Mouse (Mus musculus) megakaryocyte, adult 5-6 weeks (primary cell): ENCODE data around the gene A830018L16Rik. TPM values are rescaled to one million over a fixed set of nuclear protein-coding genes. Genes with fewer than 3 reads are reported as not detected.
"Not testable (repeated sequence)": the region's sequence is repeated elsewhere in the genome, so short reads cannot be mapped to it uniquely, and the experiment has no call there.

Source experiments
- ATAC-seq: 2 replicates; pipeline ENCODE4 v1.8.0; 2016; ENCODE audit warnings: mild to moderate bottlenecking, inconsistent platforms; ENCODE audit not compliant: poor library complexity, severe bottlenecking
- total RNA-seq, 2 experiments: library from RNA; stranded (forward) in 1 of 2; stranded (reverse) in 1 of 2; fragments of 153-499, 151-499 nt in 1 of 2; fragments of 221-1000, 200-1000 nt in 1 of 2; gene quantifications; 2 replicates each; pipeline versions ENCODE4 v1.2.3 to v1.2.4; 2015 to 2017

A830018L16Rik gene
- total RNA-seq (2015), result 0.02 TPM in 1 of 2 replicates, not detected in the other
- total RNA-seq (2017), result not detected in 2 replicates

DNA sequence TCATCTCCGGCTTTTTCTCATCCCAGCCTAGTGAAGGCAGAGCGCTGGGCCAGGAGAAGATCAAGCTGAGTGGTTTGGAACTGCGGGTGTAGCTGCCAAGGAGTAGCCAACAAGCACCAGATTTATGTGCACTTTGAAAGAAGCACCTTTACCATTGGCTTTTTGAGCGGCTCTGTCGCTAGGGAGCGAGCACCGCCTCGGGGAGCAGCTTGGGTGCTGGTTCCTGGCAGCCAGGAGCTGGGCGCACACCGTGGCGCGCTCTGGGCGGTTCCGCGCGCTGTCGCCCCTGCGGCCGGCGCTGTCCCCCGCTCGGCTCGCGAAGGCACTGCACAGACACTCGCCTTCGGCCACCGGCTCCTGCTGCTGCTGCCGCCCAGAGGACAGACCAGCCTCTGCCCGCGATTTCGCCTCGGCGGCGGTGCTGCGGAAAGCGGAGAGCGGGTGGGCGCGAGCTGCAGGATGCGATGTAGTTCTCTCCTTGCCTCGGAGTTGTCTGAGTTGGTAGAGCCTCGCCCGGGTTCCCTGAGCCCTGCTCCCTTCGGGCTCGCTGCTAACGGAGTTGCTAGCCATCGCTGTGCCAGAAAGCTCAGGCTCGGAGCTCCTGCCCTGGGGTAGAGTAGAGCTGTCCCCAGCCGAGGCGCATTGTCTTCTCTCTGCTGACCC is at the start of gene A830018L16Rik:
Gene A830018L16Rik, plus strand, starts transcription at position 212 of the 663 bp plus-strand sequence.
- no peak for ATAC-seq

DNA sequence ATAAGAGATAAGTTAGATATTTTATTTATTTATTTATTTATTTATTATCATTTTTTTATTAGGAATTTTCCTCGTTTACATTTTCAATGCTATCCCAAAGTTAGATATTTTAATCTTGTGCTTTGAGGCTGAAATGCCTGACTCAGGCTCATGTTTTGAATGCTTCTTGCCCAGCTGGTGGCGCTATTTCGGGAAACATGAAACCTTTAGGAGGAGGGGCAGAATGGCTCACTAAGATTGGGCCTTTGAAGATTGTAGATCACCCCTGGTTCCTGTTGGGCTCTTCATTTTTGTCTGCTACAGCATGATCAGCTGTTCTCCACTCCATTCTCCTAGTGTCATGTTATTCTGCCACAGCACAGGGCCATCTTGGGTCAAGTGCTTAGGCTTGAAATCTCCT is 28.1 kb upstream of the A830018L16Rik start:
- ATAC-seq, result no peak

DNA sequence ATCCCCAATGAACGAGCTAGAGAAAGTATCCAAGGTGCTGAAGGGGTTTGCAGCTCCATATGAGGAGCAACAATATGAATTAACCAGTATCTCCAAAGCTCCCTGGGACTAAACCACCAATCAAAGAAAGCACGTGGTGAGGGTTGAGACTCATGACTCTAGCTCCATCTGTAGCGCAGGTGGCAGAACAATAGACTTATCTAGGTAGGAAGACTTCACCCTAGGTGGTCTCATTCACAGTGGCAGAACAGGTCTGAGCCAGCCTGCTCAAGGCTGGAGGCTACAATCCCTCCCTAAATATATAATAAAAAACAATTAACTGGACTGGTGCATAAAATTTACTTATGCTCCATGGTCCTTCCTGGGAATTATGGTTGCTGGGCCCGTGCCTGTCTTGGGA is 18.5 kb upstream of the A830018L16Rik start:
- ATAC-seq, result no peak

DNA sequence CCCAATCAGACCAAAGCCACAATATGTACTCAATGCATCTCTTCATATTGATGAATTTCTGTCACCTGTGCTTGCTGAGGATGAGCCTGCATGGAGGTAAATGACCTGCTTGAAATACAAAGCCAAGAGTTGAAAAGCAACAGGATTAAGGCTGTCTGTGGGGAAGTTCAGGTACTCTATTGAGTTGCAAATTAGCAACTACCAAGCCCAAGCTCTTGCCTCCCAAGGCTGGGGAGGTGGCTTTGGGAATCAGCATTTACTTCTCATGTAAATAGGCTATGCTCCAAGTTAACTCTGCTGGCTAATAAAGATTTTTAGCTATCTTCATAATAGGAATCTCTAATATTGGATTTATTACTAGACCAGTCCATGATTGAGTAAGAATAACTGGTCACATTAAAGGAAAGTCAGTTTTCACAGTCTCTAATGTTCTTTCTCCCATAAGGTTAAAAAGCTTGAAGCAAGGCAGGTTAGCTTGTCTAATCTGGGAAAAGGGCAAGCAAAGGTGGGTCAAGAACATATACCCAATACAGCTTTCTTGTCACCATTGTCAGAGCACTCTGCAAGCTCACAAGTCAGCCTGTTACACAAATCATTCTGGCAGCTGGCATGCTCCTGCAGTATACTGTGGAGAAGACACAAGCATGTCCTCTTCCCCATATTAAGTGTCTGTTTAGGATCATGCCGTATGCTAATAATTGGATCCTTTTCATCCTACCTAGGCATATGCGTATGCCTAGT is 17.7 kb upstream of the A830018L16Rik start:
- ATAC-seq, result no peak

DNA sequence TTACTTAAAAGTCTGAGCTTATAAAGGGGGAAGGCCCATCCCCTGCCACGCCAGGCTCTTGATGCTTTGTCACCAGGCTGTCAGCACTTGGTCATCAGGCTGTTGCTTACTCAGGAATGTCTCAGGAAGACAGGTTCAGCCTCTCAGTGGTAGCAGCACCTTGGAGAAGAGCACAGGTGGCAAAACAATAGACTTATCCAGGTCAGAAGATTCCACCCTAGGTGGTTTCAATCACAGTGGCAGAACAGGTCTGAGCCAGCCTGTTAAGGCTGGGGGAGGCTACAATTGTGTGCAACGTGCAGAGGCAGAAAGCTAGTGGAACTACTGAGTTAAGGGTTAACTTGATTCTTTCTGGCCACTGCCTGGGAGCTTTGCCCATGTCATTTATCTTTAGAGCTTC is 12.7 kb upstream of the A830018L16Rik start:
- no peak for ATAC-seq

DNA sequence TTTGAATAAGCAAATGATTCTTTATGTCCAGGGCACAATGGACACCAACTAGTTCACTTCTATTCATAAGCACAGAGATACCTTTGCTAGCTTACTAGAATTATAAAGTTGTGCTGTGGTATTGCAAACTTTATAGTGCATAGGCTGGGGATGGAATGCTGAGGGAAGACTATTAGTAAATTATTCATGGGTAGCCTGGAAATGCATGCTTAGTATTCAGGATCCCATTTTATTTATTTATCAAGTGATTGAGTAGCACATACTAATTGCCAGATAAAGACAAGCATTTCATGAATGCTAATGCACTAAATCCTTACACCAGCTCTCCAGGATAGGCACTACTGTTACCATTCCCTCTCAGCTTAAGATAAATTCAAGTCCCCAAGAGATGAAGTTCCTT is 8.4 kb upstream of the A830018L16Rik start:
- no peak for ATAC-seq

DNA sequence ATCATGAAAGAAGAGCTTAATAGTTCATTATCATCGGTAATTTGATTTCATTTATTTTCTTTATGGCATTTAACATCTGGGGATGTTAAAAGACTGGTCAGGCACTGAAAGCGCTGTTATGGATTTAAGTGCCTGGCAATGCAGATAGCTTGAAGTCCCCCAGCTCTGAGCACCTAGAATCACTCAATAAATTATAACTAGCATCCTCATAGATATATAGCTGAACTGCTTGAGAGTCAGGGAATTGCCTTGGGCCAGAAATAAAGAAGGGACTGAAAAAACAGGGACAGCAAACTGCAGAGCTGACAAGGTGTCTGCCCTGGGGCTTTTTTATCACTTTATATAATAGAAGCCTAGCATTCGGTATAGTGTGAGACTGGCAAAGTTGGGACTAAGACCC is 7.9 kb upstream of the A830018L16Rik start:
- ATAC-seq, result no peak

DNA sequence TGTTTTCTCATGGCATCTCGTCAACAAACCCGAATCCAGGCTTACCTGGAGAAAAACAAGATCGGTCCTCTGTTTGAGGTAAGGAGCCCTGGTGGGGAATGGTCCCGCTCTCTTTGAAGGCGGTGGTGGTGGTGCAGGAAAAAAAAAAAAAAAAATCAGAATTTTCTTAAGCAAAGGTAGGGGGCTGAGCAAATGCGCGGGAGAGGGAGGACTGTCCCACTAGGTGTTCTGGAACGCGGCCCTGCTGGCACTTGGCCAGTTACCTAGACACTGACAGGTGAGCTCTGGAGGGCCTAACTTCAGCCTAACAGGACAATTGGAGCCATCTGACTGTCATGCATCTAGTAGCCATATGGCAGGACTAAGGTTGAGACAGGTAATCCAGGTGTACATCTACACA is 655 bp downstream of the A830018L16Rik start:
- ATAC-seq, result no peak

DNA sequence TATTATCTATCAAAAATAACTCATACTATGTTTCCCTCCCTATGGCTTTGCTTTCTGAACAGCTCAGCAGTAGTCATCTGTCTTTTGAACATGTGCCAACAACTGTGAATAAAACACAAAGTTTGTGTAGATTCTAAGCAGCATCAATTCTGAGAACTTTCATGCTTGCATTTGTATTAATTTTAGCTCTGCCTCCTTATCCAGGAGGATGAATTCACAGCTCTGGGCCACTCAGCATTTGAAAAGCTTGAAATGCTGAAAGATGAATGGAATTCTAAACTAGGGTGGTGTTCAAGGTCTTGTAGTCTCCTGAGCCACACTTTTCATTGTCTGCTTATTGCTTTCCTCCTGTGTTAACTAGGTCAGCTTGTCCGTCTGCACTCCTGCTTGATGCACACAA is 13.4 kb downstream of the A830018L16Rik start:
- ATAC-seq, result no peak

DNA sequence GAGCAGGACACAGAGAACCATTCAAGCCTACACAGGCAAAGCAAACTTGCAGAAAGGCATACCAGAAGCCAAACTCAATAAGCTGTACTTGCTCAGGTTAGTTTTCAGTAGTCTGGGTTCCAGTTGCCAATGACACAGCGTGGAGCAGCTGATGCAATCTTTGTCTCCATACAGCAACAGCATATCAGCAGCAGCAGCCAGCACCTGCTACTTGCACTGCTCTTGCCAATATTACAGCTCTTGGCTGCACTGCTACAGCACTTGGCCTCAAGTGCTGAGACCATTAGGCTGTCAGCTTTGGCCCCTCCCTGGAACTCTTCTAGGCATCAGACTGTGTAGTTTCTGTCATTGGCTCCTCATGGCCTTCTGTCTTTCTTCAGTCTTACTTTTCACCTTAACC is 44.4 kb downstream of the A830018L16Rik start:
- no peak for ATAC-seq

DNA sequence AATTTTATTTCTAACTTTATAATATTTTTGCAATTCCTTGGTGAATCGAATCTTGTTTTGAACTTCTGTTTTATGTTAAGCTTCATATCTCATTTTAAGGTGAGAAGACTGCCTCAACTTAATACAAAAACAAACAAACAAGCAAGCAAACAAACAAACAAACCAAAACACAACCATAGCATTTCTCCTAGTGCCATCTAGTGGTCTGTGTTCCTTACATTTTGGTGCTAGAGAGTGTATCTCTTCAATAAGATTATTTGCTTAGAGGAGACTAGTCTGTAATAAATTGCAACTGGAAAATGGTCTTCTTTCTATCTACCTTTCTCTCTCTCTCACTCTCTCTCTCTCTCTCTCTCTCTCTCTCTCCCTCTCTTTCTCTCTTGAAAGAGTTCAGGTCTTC is 52.4 kb downstream of the A830018L16Rik start:
- ATAC-seq, result no peak

DNA sequence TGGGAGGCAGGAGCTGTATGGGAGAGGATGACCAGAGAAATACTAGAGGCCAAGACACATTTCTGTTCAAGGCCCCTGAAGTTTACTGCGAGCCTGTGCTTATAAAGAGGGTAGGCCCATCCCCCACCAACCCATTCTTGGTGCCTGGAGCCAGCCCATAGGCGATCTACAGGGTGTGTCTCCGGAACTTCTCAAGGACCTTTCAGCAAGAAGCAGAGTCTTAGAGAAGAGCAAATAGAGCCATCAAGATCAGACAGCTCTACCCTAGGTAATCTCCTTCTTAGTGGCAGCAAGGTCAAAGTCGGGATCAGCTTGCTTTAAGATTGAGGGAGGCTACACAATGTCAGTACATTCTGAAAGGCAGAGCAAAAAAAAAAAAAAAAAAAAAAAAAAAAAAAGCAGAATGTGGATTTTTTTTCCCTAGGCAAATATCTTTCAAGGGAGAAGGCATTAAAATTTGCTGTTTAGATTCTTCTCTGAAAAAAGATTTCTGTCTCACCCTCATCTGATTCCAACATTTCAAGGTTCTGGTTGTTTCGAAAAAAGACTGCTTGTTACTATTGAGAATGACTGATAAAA is 53.2 kb downstream of the A830018L16Rik start:
- no peak for ATAC-seq

DNA sequence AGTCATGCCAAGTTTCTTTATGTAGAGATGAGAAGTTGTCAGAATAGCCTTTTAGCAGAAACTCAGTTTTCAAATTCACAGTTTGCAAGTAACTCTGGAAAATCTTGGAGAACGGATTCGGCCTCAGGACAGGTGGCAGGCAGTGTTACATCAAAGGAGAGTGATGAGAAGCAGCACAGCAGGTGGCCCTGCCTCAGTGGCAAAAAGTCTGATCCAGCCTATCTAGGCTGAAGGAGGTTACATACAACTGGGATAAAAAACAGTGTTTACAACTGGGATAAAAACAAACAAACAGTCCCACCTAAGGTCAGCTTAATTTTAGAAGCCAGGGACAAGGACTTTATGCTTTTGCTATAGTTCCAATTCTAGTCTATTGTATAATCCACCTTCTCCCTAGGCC is 79.0 kb downstream of the A830018L16Rik start:
- ATAC-seq, result no peak

DNA sequence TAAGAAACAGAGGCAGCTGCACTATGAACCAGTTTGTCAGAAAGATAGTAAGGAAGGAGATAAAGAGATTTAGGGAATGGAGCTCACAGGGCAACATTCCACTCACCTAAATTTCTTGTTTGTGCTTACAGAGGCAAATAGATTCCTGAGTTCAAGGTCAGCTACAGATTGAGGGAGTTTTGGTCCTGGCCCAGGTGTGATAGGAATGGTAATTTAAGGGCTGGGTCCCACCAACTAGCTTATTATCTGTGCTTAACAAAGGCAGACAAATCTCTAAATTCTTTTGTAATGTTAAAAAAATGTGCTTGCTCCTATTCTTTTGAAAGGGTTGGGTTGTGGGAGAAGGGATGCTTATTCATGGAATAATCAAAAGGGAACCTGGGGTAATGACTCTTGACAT is 87.7 kb downstream of the A830018L16Rik start:
- ATAC-seq, result no peak

DNA sequence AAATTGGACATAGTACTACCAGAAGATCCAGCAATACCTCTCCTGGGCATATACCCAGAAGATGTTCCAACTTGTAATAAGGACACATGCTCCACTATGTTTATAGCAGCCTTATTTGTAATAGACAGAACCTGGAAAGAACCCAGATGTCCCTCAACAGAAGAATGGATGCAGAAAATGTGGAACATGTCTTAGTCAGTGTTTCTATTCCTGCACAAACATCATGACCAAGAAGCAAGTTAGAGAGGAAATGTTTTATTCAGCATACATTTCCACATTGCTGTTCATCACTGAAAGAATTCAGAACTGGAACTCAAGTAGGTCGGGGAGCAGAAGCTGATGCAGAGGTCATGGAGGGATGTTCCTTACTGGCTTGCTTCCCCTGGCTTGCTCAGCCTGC is 135.9 kb downstream of the A830018L16Rik start:
- not testable (repeated sequence) for ATAC-seq

DNA sequence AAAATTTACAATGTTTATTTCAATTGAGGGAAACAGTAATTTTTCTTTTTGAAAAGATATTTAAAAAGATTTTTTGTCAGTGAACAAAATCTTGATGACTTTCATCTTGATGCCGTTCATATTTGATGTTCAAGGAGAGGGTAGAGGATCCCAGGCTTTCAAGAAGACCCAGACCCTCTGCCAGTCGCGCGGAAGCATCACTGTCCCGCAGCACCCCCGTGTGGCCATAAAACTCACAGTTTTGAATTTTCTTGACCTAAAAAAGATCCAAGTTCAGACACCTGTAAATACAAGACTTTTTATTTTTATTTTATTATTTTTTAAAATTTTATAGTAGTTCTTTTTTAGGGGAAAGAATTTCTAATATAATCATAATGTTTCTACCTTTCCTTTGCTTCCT is 151.4 kb downstream of the A830018L16Rik start:
- no peak for ATAC-seq

DNA sequence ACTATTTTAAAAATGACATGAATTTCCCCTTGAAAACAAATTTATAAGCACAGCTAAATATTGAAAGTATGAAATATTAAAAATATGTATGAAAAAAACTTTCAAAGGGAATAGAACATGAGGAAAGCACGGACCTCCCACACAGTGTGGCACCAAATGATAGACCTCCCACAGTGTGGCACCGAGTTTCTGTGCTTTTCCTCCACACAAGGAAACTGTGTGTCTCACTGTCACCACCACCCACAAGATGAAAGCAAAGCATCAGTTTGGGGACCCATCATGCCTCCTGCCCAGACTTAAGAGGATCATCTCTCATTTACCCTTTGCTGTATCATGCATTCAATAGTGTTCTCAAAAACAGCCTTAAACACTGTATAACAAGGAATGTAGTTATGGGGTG is 152.8 kb downstream of the A830018L16Rik start:
- ATAC-seq, result no peak

DNA sequence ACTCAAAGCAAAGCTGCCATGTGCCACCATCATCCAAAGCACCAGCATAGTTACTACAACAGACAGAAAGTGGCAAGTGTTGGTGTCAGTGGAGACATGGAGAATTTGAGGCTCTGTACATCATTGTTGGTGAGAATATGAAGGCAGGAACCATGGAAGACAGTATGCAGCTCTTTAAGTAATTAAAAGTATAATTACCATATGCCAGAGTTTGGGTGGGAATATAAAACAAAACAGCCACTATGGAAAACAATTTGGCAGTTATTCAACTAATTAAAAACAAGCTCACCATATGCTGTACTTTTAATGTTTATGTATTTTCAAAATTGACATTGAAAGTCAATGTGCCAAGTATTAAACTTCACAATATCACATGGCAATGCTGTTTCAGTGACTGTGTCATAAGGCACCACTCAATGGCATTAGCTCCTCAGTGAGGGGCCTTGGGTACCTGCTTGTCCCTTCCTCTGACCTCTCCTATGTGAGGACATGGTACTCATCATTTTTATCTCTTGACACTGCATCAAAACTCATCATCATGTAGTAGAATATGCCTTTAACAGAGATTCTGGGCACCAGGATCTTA is 153.5 kb downstream of the A830018L16Rik start:
- ATAC-seq, result no peak

DNA sequence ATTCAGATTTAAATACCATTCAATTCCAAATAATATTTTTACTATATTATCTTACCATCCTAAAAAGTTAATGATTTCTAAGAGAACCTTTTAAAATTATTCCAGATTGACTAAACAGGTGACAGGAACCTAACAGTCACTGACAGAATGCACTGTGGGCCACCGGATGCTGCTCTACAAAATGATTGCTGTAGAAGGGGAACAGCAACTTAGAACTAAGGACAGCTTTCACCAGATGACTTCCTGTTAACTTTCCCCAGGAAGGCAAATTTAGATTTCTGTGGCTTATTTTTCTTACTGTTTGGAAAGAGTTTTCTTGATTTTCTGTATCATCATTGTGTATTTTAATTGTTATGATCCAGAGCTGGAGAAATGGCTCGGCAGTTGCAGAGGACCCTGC is 156.4 kb downstream of the A830018L16Rik start:
- ATAC-seq, result no peak

DNA sequence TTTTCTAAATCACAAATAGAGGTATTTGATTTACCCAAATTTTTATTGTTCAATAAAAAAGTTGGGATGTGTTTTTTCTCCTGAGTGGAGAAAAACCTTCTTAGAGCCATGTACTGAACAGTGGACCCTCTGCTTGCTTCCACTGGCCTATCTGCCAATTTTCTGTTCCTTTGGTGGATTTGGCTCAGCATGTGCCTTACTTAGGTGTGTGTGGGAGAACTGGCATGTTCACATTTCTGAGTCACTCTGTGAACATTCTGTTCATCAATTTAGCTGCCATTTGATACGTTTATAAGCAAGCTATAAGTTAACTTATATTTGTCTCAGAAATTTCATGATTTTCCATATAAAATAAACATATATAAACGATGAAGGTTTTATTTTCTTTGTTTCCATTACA is 159.6 kb downstream of the A830018L16Rik start:
- ATAC-seq, result no peak

DNA sequence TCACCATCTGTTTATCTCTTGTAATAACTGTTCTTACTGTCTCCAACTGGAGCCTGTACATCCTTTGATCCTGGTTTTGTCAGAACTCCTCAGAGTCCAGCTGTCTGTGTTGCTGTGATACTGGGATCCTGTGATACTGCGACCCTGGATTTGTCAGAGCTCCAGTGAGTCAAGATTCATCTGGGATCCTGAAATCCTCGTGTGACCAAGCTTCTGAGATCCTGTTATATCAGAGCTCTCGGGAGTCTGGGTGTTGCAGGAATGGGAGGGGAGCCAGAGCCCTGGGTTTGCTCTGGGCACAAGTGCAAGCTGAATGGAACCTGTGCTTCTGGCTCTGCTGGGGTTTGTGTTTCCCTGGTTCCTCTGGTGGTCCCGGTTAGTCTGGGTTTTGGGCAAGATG is 166.1 kb downstream of the A830018L16Rik start:
- ATAC-seq, result no peak

DNA sequence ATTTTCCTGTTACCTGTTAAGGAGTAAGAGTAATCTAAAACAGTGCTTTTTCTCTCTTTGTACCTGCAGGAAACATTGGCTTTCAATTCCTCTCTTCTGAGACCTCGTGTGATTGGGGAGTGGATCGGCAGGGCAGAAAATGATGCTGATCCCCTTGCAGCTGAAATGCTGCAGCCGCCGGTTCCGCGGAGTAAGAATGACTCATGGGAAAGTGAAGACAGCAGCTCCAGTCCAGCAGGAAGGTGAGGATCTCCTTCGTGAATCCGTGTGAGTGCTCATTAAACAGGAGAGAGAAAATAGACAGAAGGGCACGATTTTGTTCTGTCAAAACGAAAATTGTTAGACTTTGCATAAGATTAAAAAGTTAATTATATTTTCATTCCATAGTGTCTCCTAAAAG is 174.4 kb downstream of the A830018L16Rik start:
- ATAC-seq, result no peak
